Mouse (Mus musculus) heart, embryonic 13.5 days (tissue): Measurements from ENCODE around the gene Gp6. TPM values are rescaled to one million over a fixed set of nuclear protein-coding genes. Genes with fewer than 3 reads are reported as not detected.
"Not testable (repeated sequence)": the region's sequence is repeated elsewhere in the genome, so short reads cannot be mapped to it uniquely, and the experiment has no call there.

Source experiments
- ATAC-seq: fragments of 200-750 bp; cut with Nextera tagmentation; 2 replicates; pipeline ENCODE4 v1.8.0; 2017; ENCODE audit warnings: moderate TSS enrichment; ENCODE audit not compliant: insufficient number of reproducible peaks, low FRiP score, low TSS enrichment; ENCODE audit errors: extremely low read depth
- H3K27ac ChIP-seq: fragments of 300-500 bp; sonication (generic); replicated peaks from 2 replicates; pipeline ENCODE4 v1.5.1; 2015; ENCODE audit warnings: moderate library complexity, mild to moderate bottlenecking, inconsistent platforms
- H3K27me3 ChIP-seq: fragments of 300-500 bp; sonication (generic); replicated peaks from 2 replicates; pipeline ENCODE4 v1.6.1; 2015; ENCODE audit warnings: mild to moderate bottlenecking, inconsistent platforms
- H3K36me3 ChIP-seq: fragments of 300-500 bp; sonication (generic); 2 replicates; pipeline ENCODE4 v1.6.1; 2015; ENCODE audit warnings: mild to moderate bottlenecking, inconsistent platforms
- H3K4me1 ChIP-seq: fragments of 300-500 bp; sonication (generic); 2 replicates; pipeline ENCODE4 v1.6.1; 2015; ENCODE audit warnings: inconsistent platforms
- H3K4me2 ChIP-seq: fragments of 300-500 bp; sonication (generic); 2 replicates; pipeline ENCODE4 v1.6.1; 2015; ENCODE audit warnings: inconsistent platforms, mild to moderate bottlenecking, moderate library complexity
- H3K4me3 ChIP-seq: fragments of 300-500 bp; sonication (generic); 2 replicates; pipeline ENCODE4 v1.5.1; 2015; ENCODE audit warnings: moderate library complexity, mild to moderate bottlenecking, inconsistent platforms
- H3K9ac ChIP-seq: fragments of 300-500 bp; sonication (generic); 2 replicates; pipeline ENCODE4 v1.6.1; 2015; ENCODE audit warnings: inconsistent platforms, mild to moderate bottlenecking, moderate library complexity
- H3K9me3 ChIP-seq: fragments of 300-500 bp; sonication (generic); 2 replicates; pipeline ENCODE4 v1.6.1; 2016; ENCODE audit warnings: inconsistent platforms
- WGBS: fragments of 180-500 bp; shearing (Covaris S2); methylation state at CpG from one replicate; pipeline ENCODE4 v1.1.7; 2015; ENCODE audit warnings: mixed read lengths; 5-methylcytosine and 5-hydroxymethylcytosine counted together
- microRNA-seq: library from miRNA; unstranded; fragments of <30 nt; microRNA quantifications from one replicate; pipeline ENCODE4, GENCODE M21; 2016
- polyA plus RNA-seq: library from polyadenylated mRNA; unstranded; fragments of >200 nt; fragmentation: Nextera tagmentation; extraction: Ambion mirVana; gene quantifications from 2 replicates; pipeline ENCODE4 v1.2.1, GENCODE M21; 2015

Gp6 gene
- polyA plus RNA-seq, 1 experiment from 2014 or later, result 0.83 TPM

DNA sequence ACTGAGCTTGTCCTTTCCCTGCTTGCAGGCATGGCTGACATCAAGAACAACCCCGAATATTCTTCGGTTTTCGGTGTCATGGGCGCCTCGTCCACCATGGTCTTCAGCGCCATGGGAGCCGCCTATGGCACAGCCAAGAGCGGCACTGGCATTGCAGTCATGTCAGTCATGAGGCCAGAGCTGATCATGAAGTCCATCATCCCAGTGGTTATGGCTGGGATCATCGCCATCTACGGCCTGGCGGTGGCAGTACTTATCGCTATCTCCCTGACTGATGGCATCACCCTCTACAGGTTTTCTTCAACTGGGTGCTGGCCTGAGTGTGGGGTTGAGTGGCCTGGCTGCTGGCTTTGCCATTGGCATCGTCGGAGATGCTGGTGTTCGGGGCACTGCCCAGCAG is 14.9 kb upstream of the Gp6 start:
- not testable (repeated sequence) for H3K9ac ChIP-seq, H3K27ac ChIP-seq
- 87% methylated on average over 15 of the region's 15 CpGs for WGBS

DNA sequence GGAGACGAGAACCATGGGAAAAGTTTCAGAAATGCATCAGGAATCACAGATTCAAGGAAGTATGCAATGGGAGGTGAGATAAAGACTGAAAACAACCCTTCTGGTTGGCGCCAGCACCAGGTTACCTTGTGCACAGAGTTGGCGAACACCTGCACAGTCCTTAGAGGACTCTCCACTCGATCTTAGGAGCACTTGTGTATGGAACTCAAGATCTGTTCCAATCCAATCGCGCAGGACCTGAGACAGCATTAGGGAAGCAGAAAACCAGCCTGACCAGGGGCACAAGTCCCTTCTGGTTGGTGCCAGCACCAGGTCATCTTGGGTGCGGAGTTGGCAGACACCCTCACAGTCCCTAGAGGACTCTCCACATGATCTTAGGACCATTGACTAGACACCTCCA is 24.0 kb downstream of the Gp6 start:
- Histone ChIP-seq H3K4me1 (no peaks in the 10 kb centered on the region), H3K4me3 (no peak overlapping the region), H3K36me3 (no peaks in the 10 kb centered on the region), H3K27me3 (no peaks in the 10 kb centered on the region), H3K27ac (no peak overlapping the region), H3K9ac (no peak overlapping the region), H3K4me2 (no peak overlapping the region), H3K9me3 (0 out of 2 replicates have a peak, but pooled peaks cover 3% of the 10 kb centered on the region)
- 75% methylated on average over 7 of the region's 7 CpGs for WGBS
- no peak for ATAC-seq

More for the DNA sequence above, 14.9 kb upstream of the Gp6 start:
- H3K36me3 ChIP-seq, H3K4me2 ChIP-seq, ATAC-seq, H3K27me3 ChIP-seq, H3K4me3 ChIP-seq, H3K4me1 ChIP-seq: not testable (repeated sequence)
- 0 out of 2 replicates have a peak, but pooled peaks cover 12% of the 10 kb centered on the region for H3K9me3 ChIP-seq

DNA sequence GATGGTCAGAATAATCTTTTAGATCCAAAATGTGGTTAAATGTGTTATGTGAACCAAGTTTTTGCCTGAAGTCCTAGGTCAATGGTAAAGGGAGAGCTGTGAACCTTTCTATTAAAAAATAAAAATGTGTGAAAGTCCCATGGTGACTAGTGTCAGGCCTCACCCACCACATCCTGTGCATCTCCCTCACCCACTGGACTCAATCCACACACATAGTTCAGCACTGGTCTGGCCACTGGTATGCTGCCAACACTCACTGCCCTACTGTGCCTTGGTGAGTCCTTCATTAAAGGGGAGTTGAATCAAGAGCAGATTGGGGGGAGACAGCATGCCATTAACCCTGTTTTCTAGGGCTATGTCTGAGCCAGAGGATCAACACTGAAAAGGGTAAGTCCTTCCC is 60.0 kb downstream of the Gp6 start, which contains the start of gene Ncr1:
Gene Ncr1 (plus strand): TSS at position 216 of the 400 bp plus-strand sequence.
- H3K9ac ChIP-seq, result no peak within 1 kb of the TSS
- no peaks in the 10 kb centered on the region for H3K36me3 ChIP-seq
- no peak for ATAC-seq
- no peaks in the 10 kb centered on the region for H3K9me3 ChIP-seq
- H3K4me1 ChIP-seq, result no peaks in the 10 kb centered on the region
- no peak within 1 kb of the TSS for H3K4me2 ChIP-seq
- H3K27ac ChIP-seq, result no peak within 1 kb of the TSS
- H3K27me3 ChIP-seq, result no peaks in the 10 kb centered on the region
- H3K4me3 ChIP-seq, result no peak within 1 kb of the TSS

DNA sequence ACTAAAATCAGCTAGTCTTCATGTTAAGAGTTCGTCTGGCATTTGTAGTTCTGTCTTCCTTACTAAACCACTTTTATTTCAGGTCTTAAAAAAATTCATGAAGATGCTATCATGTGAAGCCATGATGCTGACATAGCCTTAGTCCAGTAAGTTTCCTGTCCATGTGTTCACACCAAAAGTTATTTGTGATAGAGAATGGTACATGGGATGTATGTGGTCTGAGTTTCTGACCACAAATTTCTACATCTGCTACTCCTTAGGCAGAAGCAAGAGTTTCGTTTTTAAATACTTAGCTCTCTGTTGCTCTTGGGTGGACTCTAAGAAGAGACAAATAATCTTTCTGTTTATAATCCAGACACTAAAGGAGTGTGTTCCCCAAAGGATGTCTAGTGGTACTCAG is 74.2 kb downstream of the Gp6 start:
- no peaks in the 10 kb centered on the region for H3K4me1 ChIP-seq
- no peak overlapping the region for H3K4me2 ChIP-seq
- no peaks in the 10 kb centered on the region for H3K36me3 ChIP-seq
- ATAC-seq, result no peak
- no peaks in the 10 kb centered on the region for H3K27me3 ChIP-seq
- H3K27ac ChIP-seq, result no peak overlapping the region
- no peaks in the 10 kb centered on the region for H3K9me3 ChIP-seq
- 53% methylated on average over 2 of the region's 2 CpGs for WGBS
- H3K4me3 ChIP-seq, result no peak overlapping the region
- H3K9ac ChIP-seq, result no peak overlapping the region

Small RNA genes lying within 50 kb of the gene (microRNA-seq; reads per million reads assigned to microRNA genes)
- gene Gm24605 (not detected), gene Gm24752 (not detected), gene Gm25349 (not detected)

Other genes starting within 250 kb of the Gp6 start
- gene Leng9, start 247.4 kb downstream of the Gp6 start, polyA plus RNA-seq, result 1.8 and 2.0 TPM in 2 replicates
- gene Cdc42ep5, start 232.9 kb downstream of the Gp6 start, polyA plus RNA-seq, result 26.5 and 26.7 TPM in 2 replicates
- 0.11 TPM in 1 of 2 replicates, not detected in the other for gene Lilra5, start 160.0 kb downstream of the Gp6 start, polyA plus RNA-seq
- gene Ncr1, start 60.0 kb downstream of the Gp6 start, polyA plus RNA-seq, result 0.09 TPM in 1 of 2 replicates, not detected in the other
- 24.7 and 29.9 TPM in 2 replicates for gene Rdh13, start 47.9 kb upstream of the Gp6 start, polyA plus RNA-seq
- gene Eps8l1, start 62.9 kb upstream of the Gp6 start, polyA plus RNA-seq, result 3.3 and 4.2 TPM in 2 replicates
- 29.2 and 33.9 TPM in 2 replicates for gene Ppp1r12c, start 103.9 kb upstream of the Gp6 start, polyA plus RNA-seq
- gene Tnnt1, start 118.6 kb upstream of the Gp6 start, polyA plus RNA-seq, result 610 and 755 TPM in 2 replicates
- 2,083 and 2,324 TPM in 2 replicates for gene Tnni3, start 126.5 kb upstream of the Gp6 start, polyA plus RNA-seq
- 0.59 and 0.95 TPM in 2 replicates for gene Dnaaf3, start 134.7 kb upstream of the Gp6 start, polyA plus RNA-seq
- gene Syt5, start 149.8 kb upstream of the Gp6 start, polyA plus RNA-seq, result 1.4 and 2.7 TPM in 2 replicates
- 0.04 TPM in 1 of 2 replicates, not detected in the other for gene Ptprh, start 206.3 kb upstream of the Gp6 start, polyA plus RNA-seq
- gene Tmem86b, start 233.7 kb upstream of the Gp6 start, polyA plus RNA-seq, result 2.4 TPM in 2 replicates